Mouse (Mus musculus) adrenal gland, postnatal 36 days (tissue): ENCODE data around the gene Vegfa. TPM values are rescaled to one million over a fixed set of nuclear protein-coding genes. Genes with fewer than 3 reads are reported as not detected.

Experiments used
- DNase-seq, 2 experiments: peaks; one replicate each; pipeline ENCODE4 v3.0.0; 2021; ENCODE audit warnings: mixed read lengths in 1 of 2
- total RNA-seq, 2 experiments: library from RNA; stranded (reverse); gene quantifications; 2 replicates each; pipeline ENCODE4 v1.2.3; 2021

Vegfa gene
- total RNA-seq, 2 experiments from 2014 or later = 330 to 830 TPM

DNA sequence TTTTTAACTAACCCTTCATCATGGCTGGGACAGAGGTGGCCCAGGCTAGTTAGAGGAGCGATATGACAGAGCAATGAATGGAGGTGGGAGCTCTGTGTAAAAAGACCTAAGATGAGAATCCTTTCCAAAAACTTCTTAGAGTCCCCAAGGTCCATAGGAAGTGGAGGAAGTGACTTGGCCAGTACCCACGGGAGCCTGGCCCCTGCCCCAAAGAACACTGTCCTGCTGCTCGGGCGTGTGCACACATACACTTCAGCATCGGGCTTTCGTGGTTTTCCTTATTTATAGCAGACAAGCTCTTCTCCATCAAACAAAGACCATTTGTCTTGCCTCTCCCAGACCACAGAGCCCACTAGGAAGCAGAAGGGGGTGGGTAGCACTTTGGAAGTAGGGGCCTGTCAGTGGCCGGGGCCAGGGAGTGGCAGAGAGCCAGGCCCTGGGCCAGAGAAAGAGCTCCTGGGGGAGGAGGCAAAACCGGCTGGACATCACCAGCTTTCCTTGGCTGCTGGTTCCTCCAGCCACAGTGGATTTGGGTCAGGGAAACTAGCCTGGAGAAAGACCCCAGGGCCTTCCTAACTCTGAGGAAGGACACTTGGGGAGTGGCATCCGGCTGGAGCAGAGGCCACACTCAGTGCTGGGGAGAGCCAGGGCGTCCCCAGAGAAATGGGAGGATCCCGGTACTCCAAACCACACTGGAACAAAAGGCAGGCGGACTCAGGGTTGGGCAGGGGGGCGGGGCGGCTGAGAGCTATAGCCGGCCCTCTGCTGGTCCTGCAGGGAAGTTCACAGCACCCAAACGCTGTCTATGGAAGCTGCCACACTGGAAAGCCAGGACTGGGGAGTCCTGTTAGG, 4.9 kb downstream of the Vegfa start:
- peak; percentile 82 to 93 for DNase-seq

DNA sequence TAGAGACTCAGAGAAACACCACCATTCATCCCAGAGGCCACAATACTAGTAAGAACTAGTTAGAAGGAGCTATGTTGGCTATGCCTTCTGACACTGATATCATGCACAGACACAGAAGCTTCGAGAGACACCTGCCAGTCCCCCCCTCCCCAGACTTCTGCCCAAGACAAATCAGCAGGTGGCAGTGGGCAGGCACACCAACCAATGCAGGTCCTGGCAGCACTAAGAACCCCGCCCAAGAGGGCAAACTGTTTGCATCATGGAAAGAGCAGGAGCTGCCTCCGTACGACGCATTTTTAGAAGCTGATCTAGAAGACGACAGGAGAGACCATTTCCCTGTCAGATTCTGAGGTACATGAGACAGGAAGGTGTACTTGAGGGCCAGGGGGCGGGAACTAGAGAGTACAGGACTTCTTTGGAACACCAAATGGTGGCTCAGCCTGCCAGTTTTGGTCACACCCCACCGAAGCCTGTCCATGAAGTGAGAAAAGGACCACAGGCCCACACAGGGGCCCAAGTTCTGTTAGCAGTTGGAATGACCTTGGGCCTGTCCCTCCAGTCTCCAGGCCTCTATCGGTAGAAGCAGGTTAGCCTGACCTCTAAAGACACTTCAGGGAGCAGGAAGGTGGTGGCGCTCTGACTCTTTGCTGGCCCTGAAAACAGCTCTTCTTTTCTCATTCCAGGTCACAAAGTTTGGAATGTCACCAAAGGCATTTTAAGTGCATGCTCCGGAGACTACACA, 6.1 kb downstream of the Vegfa start:
- DNase-seq = no peak

DNA sequence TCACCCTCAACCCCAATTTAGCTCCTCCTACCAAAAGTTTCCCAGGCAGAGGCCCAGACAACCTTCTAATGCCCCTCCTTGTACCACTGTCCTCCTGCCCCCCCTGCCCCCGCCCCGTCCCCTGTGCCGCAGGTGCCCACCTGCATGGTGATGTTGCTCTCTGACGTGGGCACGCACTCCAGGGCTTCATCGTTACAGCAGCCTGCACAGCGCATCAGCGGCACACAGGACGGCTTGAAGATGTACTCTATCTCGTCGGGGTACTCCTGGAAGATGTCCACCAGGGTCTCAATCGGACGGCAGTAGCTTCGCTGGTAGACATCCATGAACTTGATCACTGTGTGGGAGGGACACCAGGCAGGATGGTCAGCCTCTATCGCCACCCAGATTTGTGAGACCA, 7.0 kb downstream of the Vegfa start:
- no peak for DNase-seq

DNA sequence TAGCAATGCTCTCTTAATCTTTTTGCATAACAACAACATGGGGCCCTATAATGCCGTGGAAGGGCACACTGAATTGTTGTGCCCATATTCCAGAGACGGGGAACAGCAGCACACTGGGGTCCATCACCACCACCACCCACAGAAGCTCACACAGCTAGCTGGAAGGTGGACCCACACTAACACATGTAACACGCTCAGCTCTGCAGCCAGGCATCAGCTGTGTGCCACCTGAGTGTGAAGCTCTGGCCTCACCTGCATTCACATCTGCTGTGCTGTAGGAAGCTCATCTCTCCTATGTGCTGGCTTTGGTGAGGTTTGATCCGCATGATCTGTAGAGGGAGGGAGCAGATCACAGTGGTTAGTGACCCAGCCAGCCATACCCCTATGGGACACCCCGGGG, 8.0 kb downstream of the Vegfa start:
- no peak for DNase-seq

DNA sequence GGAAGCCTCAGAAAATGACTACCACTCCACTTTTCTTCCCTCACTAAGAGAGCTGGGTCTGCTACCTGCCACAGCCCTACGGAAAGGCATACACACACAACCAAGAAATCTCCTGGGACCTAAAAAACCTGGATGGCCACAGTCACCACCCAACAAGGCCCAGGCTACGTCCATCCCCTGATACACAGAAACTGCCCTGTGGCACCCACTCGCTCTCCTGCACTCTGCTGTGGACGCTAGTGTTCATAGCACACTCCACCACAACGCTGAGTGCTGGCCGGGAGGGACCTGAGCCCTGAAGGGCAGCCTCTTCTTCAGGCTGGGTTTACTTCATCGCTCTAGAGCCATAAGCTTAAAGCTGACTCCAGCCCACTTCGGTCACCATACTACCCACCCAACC, 8.6 kb downstream of the Vegfa start:
- no peak for DNase-seq

DNA sequence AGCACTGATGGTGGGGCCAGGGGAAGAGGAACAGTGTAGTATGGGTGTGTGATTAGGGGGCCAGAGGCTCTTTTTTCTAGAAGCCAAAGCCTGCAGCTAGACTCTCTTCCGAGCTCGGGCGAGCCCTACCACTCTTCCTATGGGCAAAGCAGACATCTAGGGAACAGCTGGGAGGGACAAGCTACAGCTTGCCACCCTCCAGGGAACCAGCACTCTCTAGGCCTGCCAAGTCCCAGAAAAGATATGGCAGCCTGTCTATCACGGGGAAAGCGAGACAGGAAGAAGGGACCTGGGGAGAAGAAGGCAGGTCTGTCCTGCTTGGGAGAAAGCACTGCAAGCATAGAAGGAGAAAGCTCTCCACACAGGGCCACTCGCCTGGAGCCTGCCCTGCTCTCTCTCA, 9.2 kb downstream of the Vegfa start:
- no peak for DNase-seq

DNA sequence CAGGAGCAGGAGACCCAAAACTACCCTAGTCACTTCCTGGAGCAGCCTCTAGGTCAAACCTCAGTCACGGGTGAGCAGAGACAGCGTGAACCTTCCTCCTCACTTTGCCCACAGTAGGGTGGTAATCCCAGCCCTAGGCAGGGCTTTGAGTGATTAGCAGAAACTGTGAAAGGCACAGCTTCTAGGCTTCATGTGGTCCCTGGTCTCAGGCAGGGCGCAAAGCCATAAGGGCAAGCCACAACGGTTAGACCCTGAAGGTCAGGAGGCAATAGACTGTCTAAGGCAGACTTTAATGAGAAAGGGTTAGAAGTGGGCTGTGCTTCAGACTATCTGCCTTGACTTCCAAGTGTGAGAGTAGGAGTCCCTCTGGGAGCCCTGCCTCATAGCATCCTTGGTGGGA, 9.7 kb downstream of the Vegfa start:
- no peak for DNase-seq

DNA sequence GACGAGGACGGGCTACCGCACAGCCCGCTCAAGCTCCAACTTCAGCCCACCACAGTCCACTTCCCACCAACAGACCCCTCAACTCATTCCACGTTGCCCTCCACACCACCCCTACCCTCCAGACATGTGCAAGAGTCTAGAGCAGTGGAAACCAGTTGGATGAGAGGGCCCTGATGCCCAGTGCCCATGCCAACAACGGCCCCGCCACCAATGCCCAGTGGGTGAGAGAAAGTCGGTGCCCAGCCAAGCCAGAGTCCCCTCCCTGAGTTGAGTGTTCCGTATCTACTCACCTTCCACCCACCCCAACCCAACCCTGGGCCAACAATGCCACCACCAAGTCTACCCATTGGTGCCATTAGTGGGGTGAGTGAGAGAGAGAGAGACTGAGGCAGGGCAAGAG, 10.4 kb downstream of the Vegfa start:
- DNase-seq = no peak

DNA sequence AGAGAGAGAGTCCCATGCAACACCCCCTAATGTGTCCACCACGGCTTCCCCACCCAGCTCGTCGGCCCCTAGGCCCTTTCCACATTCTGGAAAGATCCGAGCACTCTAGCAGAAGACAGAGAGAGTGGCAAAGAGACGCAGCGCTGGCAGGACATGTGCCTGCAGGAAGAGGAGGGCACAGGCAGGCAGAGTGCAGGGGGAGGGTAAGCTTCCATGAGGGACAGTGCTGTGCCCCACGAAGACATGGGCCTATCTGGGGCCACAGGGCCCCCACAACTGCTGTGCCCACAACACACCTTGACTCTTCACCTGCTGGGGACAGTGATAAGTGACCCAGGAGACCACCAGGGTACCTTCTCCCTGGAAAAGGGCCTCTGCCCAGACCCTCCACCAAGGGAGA, 11.0 kb downstream of the Vegfa start:
- no peak for DNase-seq

DNA sequence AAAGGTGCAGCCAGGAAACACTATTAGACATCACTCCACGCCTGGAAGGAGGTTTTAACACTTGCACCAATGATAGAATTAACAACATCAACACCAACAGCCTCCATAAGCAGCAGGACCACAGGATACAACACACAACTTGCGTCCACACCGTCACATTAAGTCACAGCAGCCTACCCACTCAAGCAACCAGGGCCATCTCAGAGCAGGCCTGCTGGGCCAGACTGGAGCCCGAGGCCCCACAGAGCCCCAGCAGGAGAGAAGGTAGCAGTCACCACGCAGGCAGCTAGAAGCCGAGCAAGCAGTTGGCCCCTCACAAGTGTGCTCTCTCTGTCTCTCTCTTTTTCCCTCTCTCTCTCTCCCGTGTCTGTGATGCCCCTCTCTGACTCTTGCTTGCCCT, 11.6 kb downstream of the Vegfa start:
- DNase-seq = no peak

DNA sequence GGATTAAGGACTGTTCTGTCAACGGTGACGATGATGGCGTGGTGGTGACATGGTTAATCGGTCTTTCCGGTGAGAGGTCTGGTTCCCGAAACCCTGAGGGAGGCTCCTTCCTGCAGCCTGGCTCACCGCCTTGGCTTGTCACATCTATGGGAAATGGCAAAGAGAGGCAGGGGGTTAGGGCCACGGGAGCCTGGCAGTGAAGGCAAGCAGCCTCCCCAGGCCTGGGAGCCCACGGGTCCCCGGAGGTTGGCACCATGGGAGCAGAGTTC, 13.5 kb downstream of the Vegfa start:
- DNase-seq = no peak

DNA sequence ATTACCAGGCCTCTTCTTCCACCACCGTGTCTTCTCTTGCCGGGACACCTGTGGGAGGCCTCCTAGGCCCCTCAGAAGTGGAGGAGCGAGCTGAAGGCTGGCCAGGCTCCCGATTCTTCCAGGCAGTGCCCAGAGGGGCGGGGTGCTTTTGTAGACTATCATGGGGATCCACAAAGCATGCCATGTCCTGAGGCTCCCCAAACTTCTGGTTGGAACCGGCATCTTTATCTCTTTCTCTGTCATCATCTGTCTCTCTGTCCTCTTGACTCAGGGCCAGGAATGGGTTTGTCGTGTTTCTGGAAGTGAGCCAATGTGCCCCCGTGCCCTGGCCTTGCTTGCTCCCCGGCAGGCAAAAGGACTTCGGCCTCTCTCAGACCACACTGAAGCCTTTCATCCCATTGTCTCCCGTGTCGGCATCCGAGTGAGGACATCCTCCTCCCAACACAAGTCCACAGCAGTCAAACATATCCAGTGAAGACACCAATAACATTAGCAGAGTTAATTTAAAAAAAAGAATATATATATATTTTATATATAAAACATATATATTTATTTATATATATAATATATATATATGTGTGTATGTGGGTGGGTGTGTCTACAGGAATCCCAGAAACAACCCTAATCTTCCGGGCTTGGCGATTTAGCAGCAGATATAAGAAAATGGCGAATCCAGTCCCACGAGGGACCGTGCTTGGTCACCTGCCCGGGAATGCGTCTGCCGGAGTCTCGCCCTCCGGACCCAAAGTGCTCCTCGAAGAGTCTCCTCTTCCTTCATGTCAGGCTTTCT, 14.0 kb downstream of the Vegfa start:
- peak; percentile 71 to 76 for DNase-seq

DNA sequence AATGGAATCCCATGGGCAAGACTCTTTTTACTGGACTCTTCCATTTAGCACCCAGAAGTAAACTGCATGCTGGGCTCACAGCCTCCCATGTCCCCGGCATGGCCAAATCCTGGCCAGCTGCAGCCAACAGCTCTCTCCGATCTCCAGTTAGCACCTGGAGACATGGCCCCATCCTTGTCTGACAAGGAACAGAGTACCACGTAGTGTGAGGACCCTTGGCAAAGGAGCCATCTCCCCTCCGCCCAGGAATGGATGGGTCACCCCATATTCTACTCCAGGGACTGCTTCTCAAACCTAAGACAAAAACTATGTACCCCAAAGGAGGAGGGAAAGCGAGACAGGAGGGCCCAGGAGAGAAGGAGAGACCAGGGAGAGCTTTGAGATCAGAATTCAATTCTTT, 15.6 kb downstream of the Vegfa start:
- DNase-seq = no peak

DNA sequence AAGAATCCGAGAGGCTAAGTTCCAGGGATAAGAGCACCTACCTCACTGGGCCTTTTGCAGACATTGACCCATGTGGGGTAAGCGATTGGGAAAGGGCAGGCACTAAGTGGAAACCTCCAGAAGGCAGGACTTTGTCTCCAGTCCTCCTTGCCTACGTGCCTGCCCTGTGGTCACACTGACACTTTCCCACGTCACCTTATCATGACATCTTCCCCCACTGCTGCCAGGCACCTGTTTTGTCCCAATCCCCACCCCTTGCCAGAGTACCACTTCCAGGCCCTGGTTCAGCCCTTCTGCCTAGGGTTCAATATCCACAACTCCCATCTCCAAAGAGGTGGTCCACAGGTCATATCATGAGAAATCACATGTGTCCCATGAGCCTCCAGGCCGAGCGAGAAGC, 16.2 kb downstream of the Vegfa start:
- no peak for DNase-seq

DNA sequence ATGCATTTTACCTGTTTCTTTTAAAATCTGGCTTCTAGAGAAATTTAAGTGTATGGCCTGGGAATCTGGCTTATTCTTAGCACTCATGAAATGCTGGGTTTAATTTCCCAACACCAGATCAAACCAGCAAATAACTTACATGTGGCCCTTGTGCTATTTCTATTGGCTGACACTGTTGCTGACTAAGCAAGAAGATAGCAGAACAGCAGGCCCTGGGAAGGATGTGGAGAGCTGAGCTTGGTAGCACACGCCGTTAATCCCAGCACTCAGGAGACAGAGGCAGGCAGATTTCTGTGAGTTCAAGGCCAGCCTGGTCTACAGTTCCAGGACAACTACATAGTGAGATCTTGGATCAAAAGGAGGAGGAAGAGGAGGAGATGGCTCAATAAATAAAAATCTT, 17.2 kb downstream of the Vegfa start:
- no peak for DNase-seq

DNA sequence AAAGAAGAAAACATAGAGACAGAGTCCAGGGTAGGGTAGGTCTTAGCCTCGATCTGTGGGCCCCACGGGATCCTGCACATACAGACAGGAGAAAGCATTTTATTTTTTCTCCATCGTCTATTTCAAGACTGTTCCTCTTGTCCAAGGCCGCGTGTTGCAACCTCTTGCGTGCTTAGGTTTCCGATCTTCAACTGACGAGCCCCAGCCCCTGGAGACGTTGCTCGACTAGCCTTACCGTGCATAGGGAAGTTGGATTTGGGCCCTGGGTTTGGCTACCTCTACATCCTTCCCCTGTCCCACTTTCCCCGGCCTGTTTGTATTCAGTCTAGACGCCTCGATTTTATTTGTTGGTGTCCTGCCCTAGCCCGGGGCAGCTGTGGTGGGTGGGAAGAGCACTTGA, 18.6 kb downstream of the Vegfa start:
- peak in 1 of 2 experiments; percentile 55 for DNase-seq

DNA sequence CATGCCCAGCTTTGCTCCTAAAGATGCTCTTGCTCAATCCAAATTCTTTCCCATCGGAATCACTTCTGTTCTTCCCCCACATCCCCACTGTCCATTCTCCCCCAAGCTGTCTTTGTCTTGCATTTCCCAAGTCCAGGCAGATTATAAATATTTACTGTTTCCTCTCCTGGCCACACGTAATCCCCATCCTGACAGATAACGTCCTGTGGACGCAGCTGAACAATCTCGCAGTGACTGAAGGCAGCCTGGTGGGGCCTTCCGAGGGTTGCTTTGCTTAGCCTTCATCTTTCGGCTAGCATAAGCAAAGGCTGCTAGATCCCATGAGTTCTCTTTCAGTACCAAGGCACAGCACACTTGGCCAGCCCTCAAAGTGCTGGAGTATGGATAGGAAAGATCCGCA, 20.0 kb downstream of the Vegfa start:
- no peak for DNase-seq

DNA sequence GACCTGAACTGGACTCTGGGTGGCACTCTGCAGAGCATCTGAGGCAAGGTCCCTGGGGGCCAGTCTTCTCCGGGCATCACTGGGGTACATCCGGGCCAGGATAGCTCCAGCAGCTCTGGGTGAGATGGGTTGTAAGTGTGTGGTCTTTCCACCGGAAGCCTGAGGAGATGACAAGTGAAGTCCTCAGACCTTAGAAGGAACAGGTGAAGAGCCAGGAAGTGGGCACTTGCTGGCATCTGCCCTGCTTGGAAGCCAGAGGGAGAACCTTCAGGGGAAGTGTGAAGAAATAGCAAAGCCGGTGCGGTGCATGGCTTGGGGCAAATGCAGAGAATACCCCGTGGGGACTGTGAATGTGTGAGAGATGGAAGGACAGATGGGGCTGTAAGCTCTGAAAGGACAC, 21.7 kb downstream of the Vegfa start:
- DNase-seq = no peak

DNA sequence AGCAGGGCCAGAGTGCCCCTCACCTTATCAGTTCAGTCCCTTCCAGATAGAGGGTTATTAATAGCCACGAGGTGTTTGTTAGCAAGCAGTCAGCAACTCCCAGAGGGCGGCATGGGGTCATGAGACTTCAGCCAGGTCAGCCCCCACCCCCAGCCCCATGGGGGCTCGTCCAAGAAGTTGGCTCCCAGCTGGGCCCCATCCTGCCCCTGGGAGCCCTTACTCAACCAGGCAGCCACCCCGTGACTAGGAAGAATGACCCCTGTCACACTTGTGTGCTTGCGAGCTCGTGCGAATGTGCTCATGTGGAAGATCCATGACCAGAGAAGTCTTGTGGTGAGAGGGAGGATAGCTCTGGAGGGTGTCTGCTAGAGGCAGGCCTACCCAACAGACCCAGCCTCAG, 23.0 kb downstream of the Vegfa start:
- peak in 1 of 2 experiments; percentile 68 for DNase-seq

DNA sequence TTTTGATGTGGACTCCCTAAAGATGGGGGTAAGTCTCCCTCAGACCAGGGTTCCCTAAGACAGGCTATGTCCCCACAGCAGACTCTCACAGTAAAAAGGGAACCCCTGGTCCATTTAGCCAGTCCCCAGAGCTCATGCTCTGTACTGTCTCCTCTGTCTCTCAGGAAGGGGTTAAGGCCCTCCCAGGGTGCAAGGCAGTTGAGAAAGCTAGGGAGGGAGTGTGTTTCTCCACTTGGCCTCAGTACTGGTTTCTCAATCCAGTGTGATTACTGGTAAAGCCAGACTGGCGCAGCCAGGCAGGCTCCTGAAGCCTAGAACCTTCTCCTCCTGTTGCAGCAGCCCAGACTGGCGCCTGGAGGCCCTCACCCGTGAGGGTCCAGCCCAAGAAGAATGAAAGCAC, 26.7 kb downstream of the Vegfa start:
- DNase-seq = no peak

DNA sequence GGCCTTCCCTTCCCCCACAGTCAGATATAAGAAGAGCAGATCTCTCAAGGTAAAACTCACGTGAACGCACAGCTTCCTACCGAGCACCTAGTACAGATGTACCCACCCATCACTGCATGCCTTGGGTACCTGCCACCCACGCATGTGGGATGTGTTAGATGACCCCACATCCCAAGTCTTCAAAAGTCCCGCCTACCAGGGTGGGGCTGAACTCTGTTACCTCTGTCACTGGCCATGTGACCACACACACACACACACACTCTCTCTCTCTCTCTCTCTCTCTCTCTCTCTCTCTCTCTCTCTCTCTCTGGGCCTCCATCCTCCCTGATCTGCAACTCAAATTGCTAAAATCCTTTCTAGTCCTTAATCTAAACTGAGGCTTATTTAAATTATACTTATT, 27.7 kb downstream of the Vegfa start:
- DNase-seq = no peak

DNA sequence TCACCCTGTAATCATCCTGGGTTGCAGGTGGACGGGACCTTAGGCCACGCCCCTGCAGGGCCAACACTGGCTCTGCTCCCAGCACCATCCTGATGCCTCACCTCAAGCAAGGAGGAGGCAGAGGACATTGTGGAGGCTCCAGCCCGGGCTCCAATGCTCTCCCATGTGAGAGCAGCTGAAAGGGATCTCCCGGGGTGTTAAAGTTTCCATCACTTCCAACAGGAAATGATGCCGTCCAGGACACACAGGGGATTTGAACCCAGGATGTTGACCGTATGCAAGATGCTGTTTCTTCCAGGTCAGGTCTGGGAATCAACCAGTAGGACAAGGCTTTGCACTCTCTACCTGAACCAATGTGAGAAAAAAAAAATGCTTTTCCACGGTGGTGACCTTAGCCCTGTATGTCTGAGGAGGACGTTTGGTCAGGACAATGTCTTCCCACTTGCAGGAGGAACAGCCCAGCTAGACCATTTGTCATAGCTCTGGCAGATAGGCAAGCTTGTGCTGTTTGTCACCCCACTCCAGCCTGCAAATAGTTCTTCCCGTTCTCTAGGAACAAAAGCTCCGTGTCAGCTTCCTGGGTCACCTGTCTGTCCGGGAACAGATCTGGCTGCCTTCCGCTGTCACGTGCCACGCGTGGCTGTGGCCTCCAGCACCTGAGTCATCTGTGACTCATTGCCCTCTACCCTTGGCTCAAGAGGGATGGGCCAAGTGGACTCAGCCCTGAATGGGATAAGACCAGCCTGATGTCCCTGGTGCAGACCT, 28.3 kb downstream of the Vegfa start:
- peak; percentile 87 for DNase-seq
